Mouse (Mus musculus) layer of hippocampus, adult 8-10 months (tissue): ENCODE results near the gene Scrt2. TPM values are rescaled to one million over a fixed set of nuclear protein-coding genes. Genes with fewer than 3 reads are reported as not detected.

Source experiments
- DNase-seq, 2 experiments: peaks; one replicate each; pipeline ENCODE4 v3.0.0; 2022; ENCODE audit warnings: low spot score in 2 of 2
- total RNA-seq, 4 experiments: library from RNA; stranded (reverse); gene quantifications; 2 replicates each; pipeline ENCODE4 v1.2.4; 2022

Gene Scrt2
- total RNA-seq, 4 experiments from 2014 or later: 16.9 to 20.3 (median 18.4) TPM

DNA sequence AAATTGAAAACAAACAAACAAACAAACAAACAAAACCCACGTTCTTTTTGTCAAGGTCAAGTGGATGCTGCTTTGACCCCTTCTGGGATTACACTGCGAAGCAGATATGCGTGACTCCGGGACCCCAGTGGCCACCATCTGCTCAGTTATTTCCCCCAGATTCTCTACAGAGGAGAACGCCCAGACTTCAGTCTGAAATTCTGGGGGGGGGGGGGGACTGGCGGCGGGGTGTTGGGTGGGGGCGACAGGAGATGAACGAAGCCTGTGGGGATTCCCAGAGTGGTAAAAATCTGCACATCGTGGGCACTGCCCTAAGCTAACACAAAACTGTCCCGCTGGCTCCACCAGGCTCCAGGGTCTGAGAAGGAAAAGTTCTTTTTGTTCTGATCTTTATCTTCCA, 61.2 kb downstream of the Scrt2 start:
- no peak for DNase-seq

GRCm38 (mm10) chr2:152143279-152144157, 62.2 kb downstream of the Scrt2 start, which contains the start of gene Tcf15:
TSS of gene Tcf15 (plus strand) at chr2:152143561.
- DNase-seq: no peak

DNA sequence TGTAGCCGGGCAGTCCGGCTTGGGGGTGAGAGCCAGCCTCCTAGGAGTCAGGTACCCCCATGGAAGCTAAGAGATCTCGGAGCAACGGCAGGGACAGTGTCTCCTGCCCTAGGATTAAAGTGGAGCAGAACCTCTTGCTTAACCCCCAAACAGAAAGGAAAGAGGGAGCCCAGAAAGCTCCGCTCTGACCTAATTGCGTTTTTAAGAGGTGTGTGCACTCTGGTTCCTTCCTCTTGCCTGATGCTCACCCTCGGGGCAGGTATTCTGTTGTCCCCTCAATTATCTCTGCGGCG, 62.8 kb downstream of the Scrt2 start:
- no peak for DNase-seq

DNA sequence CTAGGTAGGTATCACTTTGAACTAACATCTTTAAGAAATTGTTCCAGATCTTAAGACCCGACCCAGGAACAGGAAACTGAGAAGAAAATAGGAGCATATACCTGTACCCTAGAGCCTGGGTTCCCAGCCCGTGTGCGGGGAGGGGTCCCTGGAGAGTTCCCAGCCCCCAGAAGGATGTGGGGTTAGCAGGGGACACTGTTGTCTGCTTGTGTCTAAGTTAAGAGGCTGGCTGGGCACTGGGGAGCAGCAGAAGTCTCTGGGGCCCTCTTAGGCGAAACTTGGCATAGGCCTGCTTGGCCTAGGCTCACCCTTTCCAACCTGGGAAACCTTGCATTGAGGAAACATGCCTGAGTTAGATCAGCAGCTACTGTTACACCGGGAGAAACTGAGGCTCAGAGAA, 63.2 kb downstream of the Scrt2 start:
- DNase-seq: no peak

Other genes with a start within 250 kb of the Scrt2 start
- not detected for gene Rspo4, start 238.6 kb upstream of the Scrt2 start, total RNA-seq
- under 1 TPM in 1 of 4 experiments, not detected in 3; 0.14 TPM for gene Angpt4, start 170.3 kb upstream of the Scrt2 start, total RNA-seq
- 1 to 10 TPM; 5.9 to 8.0 (median 7.2) TPM for gene Fam110a, start 101.3 kb upstream of the Scrt2 start, total RNA-seq
- 1 to 10 TPM; 2.1 to 3.9 (median 2.1) TPM for gene Slc52a3, start 85.0 kb upstream of the Scrt2 start, total RNA-seq
- gene Srxn1, start 24.0 kb downstream of the Scrt2 start, total RNA-seq: 10 to 100 TPM; 65.7 to 77.7 (median 72.6) TPM
- gene Tcf15, start 62.0 kb downstream of the Scrt2 start, total RNA-seq: 1 to 10 TPM; 2.0 to 3.9 (median 2.7) TPM
- 10 to 100 TPM; 88.7 to 96.2 (median 93.5) TPM for gene Csnk2a1, start 145.3 kb downstream of the Scrt2 start, total RNA-seq
- 10 to 100 TPM; 48.3 to 55.9 (median 50.5) TPM for gene Tbc1d20, start 212.3 kb downstream of the Scrt2 start, total RNA-seq